Mouse (Mus musculus): ENCODE measurements around the gene Myo7a. TPM values are rescaled to one million over a fixed set of nuclear protein-coding genes. Genes with fewer than 3 reads are reported as not detected.
A peak's percentile ranks its signal among the peaks of the same experiment; 100 is the strongest.

Gene Myo7a
- polyA plus RNA-seq, 1 experiment from 2014 or later, result 24.0 TPM

- Histone ChIP-seq H3K36me3 (ENCODE audit: control insufficient read depth, insufficient read depth) (no peaks in the 10 kb centered on the region; the same call in 1 of the 2 replicates), H3K27ac (ENCODE audit: low read depth, low read length) (no peak overlapping the region), H3K4me1 (replicated peaks; ENCODE audit: control insufficient read depth, insufficient read depth, low read length) (0 out of 2 replicates have a peak, but pooled peaks cover 3% of the 10 kb centered on the region), H3K9me3 (ENCODE audit: control insufficient read depth) (no peaks in the 10 kb centered on the region), H3K4me3 (ENCODE audit: low read depth, low read length) (peak overlapping the region; percentile 9; the same call in 1 of the 2 replicates), H3K27me3 (replicated peaks; ENCODE audit: control insufficient read depth, insufficient read depth, low read length) (no peaks in the 10 kb centered on the region), H3K4me2 (replicated peaks; ENCODE audit: low read depth) (peak overlapping the region; percentile 48), H3K9ac (ENCODE audit: low read depth, low read length) (no peak overlapping the region)
- ATAC-seq, result no peak
- TF ChIP-seq CTCF (IDR thresholded peaks at IDR 0.05; ENCODE audit: low read depth), result no peak
- WGBS, result 35% methylated on average over 25 of the region's 25 CpGs
These were observed 8.1 kb downstream of the Myo7a start for GRCm38 (mm10) chr7:98111233-98111632.

- WGBS, result 79% methylated on average over 4 of the region's 4 CpGs
- H3K4me1 ChIP-seq (replicated peaks; ENCODE audit: control insufficient read depth, insufficient read depth, low read length), result peaks cover 11% of the 10 kb centered on the region; the same call in 1 of the 2 replicates
These were observed 9.6 kb downstream of the Myo7a start for GRCm38 (mm10) chr7:98109771-98110170.

GRCm38 (mm10) chr7:98108636-98109430 lies 10.5 kb downstream of the Myo7a start:
- Histone ChIP-seq H3K4me1 (replicated peaks; ENCODE audit: control insufficient read depth, insufficient read depth, low read length) (peaks cover 11% of the 10 kb centered on the region; the same call in 1 of the 2 replicates), H3K27me3 (replicated peaks; ENCODE audit: control insufficient read depth, insufficient read depth, low read length) (no peaks in the 10 kb centered on the region), H3K9me3 (ENCODE audit: control insufficient read depth) (no peaks in the 10 kb centered on the region), H3K9ac (ENCODE audit: low read depth, low read length) (no peak overlapping the region), H3K27ac (ENCODE audit: low read depth, low read length) (no peak overlapping the region; the same call in 1 of the 2 replicates), H3K36me3 (ENCODE audit: control insufficient read depth, insufficient read depth) (no peaks in the 10 kb centered on the region), H3K4me2 (replicated peaks; ENCODE audit: low read depth) (no peak overlapping the region), H3K4me3 (ENCODE audit: low read depth, low read length) (no peak overlapping the region)
- 76% methylated on average over 16 of the region's 16 CpGs for WGBS
- TF ChIP-seq CTCF (IDR thresholded peaks at IDR 0.05; ENCODE audit: low read depth), result no peak
- ATAC-seq, result no peak

More at GRCm38 (mm10) chr7:98109771-98110170, 9.6 kb downstream of the Myo7a start:
- no peak for ATAC-seq
- no peak overlapping the region for H3K4me3 ChIP-seq (ENCODE audit: low read depth, low read length)
- no peaks in the 10 kb centered on the region for H3K27me3 ChIP-seq (replicated peaks; ENCODE audit: control insufficient read depth, insufficient read depth, low read length)
- H3K9ac ChIP-seq (ENCODE audit: low read depth, low read length), result no peak overlapping the region
- no peak overlapping the region for H3K4me2 ChIP-seq (replicated peaks; ENCODE audit: low read depth)
- H3K9me3 ChIP-seq (ENCODE audit: control insufficient read depth), result no peaks in the 10 kb centered on the region
- no peak for TF ChIP-seq CTCF (IDR thresholded peaks at IDR 0.05; ENCODE audit: low read depth)
- H3K27ac ChIP-seq (ENCODE audit: low read depth, low read length), result no peak overlapping the region
- H3K36me3 ChIP-seq (ENCODE audit: control insufficient read depth, insufficient read depth), result no peaks in the 10 kb centered on the region

- peak; percentile 40 for ATAC-seq
- Histone ChIP-seq H3K27ac (ENCODE audit: low read depth, low read length) (peak overlapping the region; percentile 90), H3K27me3 (replicated peaks; ENCODE audit: control insufficient read depth, insufficient read depth, low read length) (no peaks in the 10 kb centered on the region), H3K4me2 (replicated peaks; ENCODE audit: low read depth) (peak overlapping the region; percentile 56), H3K9me3 (ENCODE audit: control insufficient read depth) (no peaks in the 10 kb centered on the region), H3K4me1 (replicated peaks; ENCODE audit: control insufficient read depth, insufficient read depth, low read length) (peaks cover 11% of the 10 kb centered on the region; the same call in 1 of the 2 replicates), H3K36me3 (ENCODE audit: control insufficient read depth, insufficient read depth) (0 out of 2 replicates have a peak, but pooled peaks cover 5% of the 10 kb centered on the region), H3K9ac (ENCODE audit: low read depth, low read length) (no peak overlapping the region), H3K4me3 (ENCODE audit: low read depth, low read length) (no peak overlapping the region)
- no peak for TF ChIP-seq CTCF (IDR thresholded peaks at IDR 0.05; ENCODE audit: low read depth)
- 44% methylated on average over 7 of the region's 7 CpGs for WGBS
These were observed 13.1 kb downstream of the Myo7a start for GRCm38 (mm10) chr7:98106272-98106671.

GRCm38 (mm10) chr7:98104481-98105435 lies 14.6 kb downstream of the Myo7a start:
- H3K4me3 ChIP-seq (ENCODE audit: low read depth, low read length), result no peak overlapping the region; the same call in 1 of the 2 replicates
- H3K9ac ChIP-seq (ENCODE audit: low read depth, low read length), result no peak overlapping the region
- H3K27me3 ChIP-seq (replicated peaks; ENCODE audit: control insufficient read depth, insufficient read depth, low read length), result no peaks in the 10 kb centered on the region
- peak overlapping the region; percentile 56 for H3K4me2 ChIP-seq (replicated peaks; ENCODE audit: low read depth)
- H3K4me1 ChIP-seq (replicated peaks; ENCODE audit: control insufficient read depth, insufficient read depth, low read length), result peaks cover 11% of the 10 kb centered on the region; the same call in 1 of the 2 replicates
- H3K36me3 ChIP-seq (ENCODE audit: control insufficient read depth, insufficient read depth), result 0 out of 2 replicates have a peak, but pooled peaks cover 5% of the 10 kb centered on the region
- peak overlapping the region; percentile 90 for H3K27ac ChIP-seq (ENCODE audit: low read depth, low read length)
- 33% methylated on average over 16 of the region's 16 CpGs for WGBS
- peak; percentile 84 for ATAC-seq
- peak; percentile 39 for TF ChIP-seq CTCF (IDR thresholded peaks at IDR 0.05; ENCODE audit: low read depth)
- H3K9me3 ChIP-seq (ENCODE audit: control insufficient read depth), result no peaks in the 10 kb centered on the region
